Mouse (Mus musculus) embryo, embryonic 11.5 days (tissue): ENCODE results near the gene Gm28891.
"Not testable (repeated sequence)": the region's sequence is repeated elsewhere in the genome, so short reads cannot be mapped to it uniquely, and the experiment has no call there.

Source experiments
- DNase-seq: peaks from one replicate; pipeline ENCODE4 v3.0.0-alpha.2; 2012; ENCODE audit warnings: low read depth, low spot score

Gene Gm28891

DNA sequence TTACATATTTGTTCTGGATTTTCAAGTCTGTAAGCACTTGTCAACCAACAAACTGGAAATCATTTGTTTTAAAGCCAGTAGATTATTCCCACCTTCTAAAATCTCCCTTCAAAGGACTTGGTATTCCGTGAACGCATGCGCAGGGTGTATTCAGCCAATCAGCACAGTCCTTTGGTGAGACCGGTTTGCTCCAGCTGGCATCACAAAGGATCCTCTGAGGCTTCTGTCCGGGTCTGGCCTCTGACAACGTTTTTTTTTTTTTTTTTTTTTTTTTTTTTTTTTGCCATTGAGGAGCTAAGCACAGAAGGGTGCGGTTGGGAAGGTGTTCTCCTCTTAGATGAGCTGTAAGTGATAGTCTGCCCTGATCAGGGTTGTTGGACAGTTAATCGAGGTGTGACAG, at the start of gene Gm28891:
Gm28891 (plus strand) TSS at position 301 of the 400 bp plus-strand sequence.
- DNase-seq, result not testable (repeated sequence)
